Mouse (Mus musculus) c-Kit-positive CD71-negative TER-119-negative erythroid progenitor cells, embryonic 14.5 days (primary cell): ENCODE data around the gene Ndc1.
"Not testable (repeated sequence)": the region's sequence is repeated elsewhere in the genome, so short reads cannot be mapped to it uniquely, and the experiment has no call there.

Source experiments
- DNase-seq: peaks from one replicate; pipeline ENCODE4 v3.0.0-alpha.2; 2013; ENCODE audit warnings: low read depth

The Ndc1 gene

GRCm38 (mm10) chr4:107367567-107368314, at the start of gene Ndc1:
Ndc1 (plus strand) TSS chr4:107367784.
- DNase-seq, result peak; percentile 84

- DNase-seq, result no peak
These were observed 48.9 kb upstream of the Ndc1 start for GRCm38 (mm10) chr4:107318646-107319045.

GRCm38 (mm10) chr4:107321041-107321440, 46.5 kb upstream of the Ndc1 start:
- no peak for DNase-seq

GRCm38 (mm10) chr4:107323113-107323512, 44.5 kb upstream of the Ndc1 start:
- no peak for DNase-seq

GRCm38 (mm10) chr4:107328530-107328929, 39.1 kb upstream of the Ndc1 start:
- DNase-seq, result no peak

- no peak for DNase-seq
These were observed 34.1 kb upstream of the Ndc1 start for GRCm38 (mm10) chr4:107333514-107333913.

- DNase-seq, result no peak
These were observed 31.2 kb upstream of the Ndc1 start for GRCm38 (mm10) chr4:107336356-107336755.

- no peak for DNase-seq
These were observed 30.1 kb upstream of the Ndc1 start for GRCm38 (mm10) chr4:107337455-107337854.

GRCm38 (mm10) chr4:107341354-107341753, 26.2 kb upstream of the Ndc1 start:
- DNase-seq, result no peak

GRCm38 (mm10) chr4:107344612-107345011, 23.0 kb upstream of the Ndc1 start:
- no peak for DNase-seq

GRCm38 (mm10) chr4:107347221-107347620, 20.4 kb upstream of the Ndc1 start:
- DNase-seq, result no peak

GRCm38 (mm10) chr4:107348529-107349310, 18.9 kb upstream of the Ndc1 start:
- no peak for DNase-seq

GRCm38 (mm10) chr4:107349311-107350008, 18.1 kb upstream of the Ndc1 start:
- DNase-seq, result peak; percentile 30

GRCm38 (mm10) chr4:107351368-107351767, 16.2 kb upstream of the Ndc1 start:
- DNase-seq, result no peak

- DNase-seq, result no peak
These were observed 14.0 kb upstream of the Ndc1 start for GRCm38 (mm10) chr4:107353612-107354011.

- no peak for DNase-seq
These were observed 13.5 kb upstream of the Ndc1 start for GRCm38 (mm10) chr4:107354126-107354525.

- DNase-seq, result no peak
These were observed 13.0 kb upstream of the Ndc1 start for GRCm38 (mm10) chr4:107354543-107354942.

- not testable (repeated sequence) for DNase-seq
These were observed 10.4 kb upstream of the Ndc1 start for GRCm38 (mm10) chr4:107357172-107357571.

- no peak for DNase-seq
These were observed 9.1 kb upstream of the Ndc1 start for GRCm38 (mm10) chr4:107358460-107358859.

- DNase-seq, result no peak
These were observed 7.0 kb upstream of the Ndc1 start for GRCm38 (mm10) chr4:107360457-107361145.

- no peak for DNase-seq
These were observed 4.8 kb upstream of the Ndc1 start for GRCm38 (mm10) chr4:107362755-107363154.

GRCm38 (mm10) chr4:107363573-107363972, 4.0 kb upstream of the Ndc1 start:
- DNase-seq, result no peak
